Mouse (Mus musculus) lung, embryonic 15.5 days (tissue): ENCODE results near the gene Adamts3. TPM values are rescaled to one million over a fixed set of nuclear protein-coding genes. Genes with fewer than 3 reads are reported as not detected.

Experiments used
- ATAC-seq: fragments of 200-750 bp; cut with Nextera tagmentation; 2 replicates; pipeline ENCODE4 v1.8.0; 2017; ENCODE audit warnings: moderate number of reproducible peaks, borderline replicate concordance; ENCODE audit not compliant: low FRiP score, low TSS enrichment; ENCODE audit errors: extremely low read depth
- H3K27ac ChIP-seq: fragments of 300-500 bp; sonication (generic); 2 replicates; pipeline ENCODE4 v1.5.1; 2015; ENCODE audit warnings: moderate library complexity, mild to moderate bottlenecking, inconsistent platforms
- H3K27me3 ChIP-seq: fragments of 300-500 bp; sonication (generic); 2 replicates; pipeline ENCODE4 v1.6.1; 2015; ENCODE audit warnings: inconsistent platforms
- H3K36me3 ChIP-seq: fragments of 300-500 bp; sonication (generic); 2 replicates; pipeline ENCODE4 v1.6.1; 2015; ENCODE audit warnings: inconsistent platforms
- H3K4me1 ChIP-seq: fragments of 300-500 bp; sonication (generic); 2 replicates; pipeline ENCODE4 v1.6.1; 2015; ENCODE audit warnings: inconsistent platforms
- H3K4me2 ChIP-seq: fragments of 300-500 bp; sonication (generic); 2 replicates; pipeline ENCODE4 v1.6.1; 2015; ENCODE audit warnings: inconsistent platforms, mild to moderate bottlenecking, moderate library complexity
- H3K4me3 ChIP-seq: fragments of 300-500 bp; sonication (generic); 2 replicates; pipeline ENCODE4 v1.5.1; 2015; ENCODE audit warnings: mild to moderate bottlenecking, inconsistent platforms
- H3K9ac ChIP-seq: fragments of 300-500 bp; sonication (generic); 2 replicates; pipeline ENCODE4 v1.6.1; 2015; ENCODE audit warnings: inconsistent platforms
- H3K9me3 ChIP-seq: fragments of 300-500 bp; sonication (generic); 2 replicates; pipeline ENCODE4 v1.6.1; 2016; ENCODE audit warnings: inconsistent platforms
- WGBS: fragments of 180-500 bp; shearing (Covaris S2); methylation state at CpG from one replicate; pipeline ENCODE4 v1.1.7; 2015; 5-methylcytosine and 5-hydroxymethylcytosine counted together
- polyA plus RNA-seq: library from polyadenylated mRNA; unstranded; fragments of >200 nt; fragmentation: Nextera tagmentation; extraction: Ambion mirVana; gene quantifications from 2 replicates; pipeline ENCODE4 v1.2.1, GENCODE M21; 2015

Adamts3 gene
- polyA plus RNA-seq, 1 experiment from 2014 or later: 3.8 TPM

DNA sequence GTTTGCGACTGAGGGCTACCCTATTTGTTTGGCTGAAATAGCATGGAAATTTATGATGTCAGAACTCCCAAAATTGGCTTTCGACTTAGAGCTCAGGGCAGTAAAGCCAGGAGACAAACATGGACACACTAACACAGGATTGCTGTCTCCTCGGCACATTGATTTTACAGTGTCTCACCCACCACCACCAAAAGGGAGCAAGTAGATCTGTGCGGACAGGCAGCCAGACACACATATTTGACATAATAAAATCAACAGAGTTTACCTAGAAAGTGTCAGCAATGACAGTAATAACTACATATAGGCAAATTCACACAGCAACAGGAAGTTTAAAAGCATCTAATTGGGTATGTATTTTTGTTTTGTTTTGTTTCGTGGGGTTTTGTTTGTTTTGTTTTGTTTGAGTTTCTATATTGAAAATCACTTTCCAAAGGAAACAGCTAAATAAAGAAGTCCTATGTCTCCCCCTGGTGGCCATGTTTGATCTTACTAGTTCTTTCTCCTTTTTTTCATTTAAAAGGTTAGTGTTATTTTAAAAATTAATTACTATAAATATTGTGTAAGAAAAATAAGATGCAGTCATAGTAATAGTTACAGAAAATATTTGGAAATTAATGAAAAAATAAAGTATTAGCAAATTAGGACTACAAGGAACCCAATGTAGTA, 203.1 kb downstream of the Adamts3 start:
- H3K4me2 ChIP-seq: no peak overlapping the region
- H3K4me1 ChIP-seq: no peaks in the 10 kb centered on the region
- ATAC-seq: no peak
- WGBS: 56% methylated on average over 5 of the region's 5 CpGs
- no peak overlapping the region for H3K27ac ChIP-seq
- no peaks in the 10 kb centered on the region for H3K27me3 ChIP-seq
- no peak overlapping the region for H3K4me3 ChIP-seq
- H3K9ac ChIP-seq: no peak overlapping the region
- no peaks in the 10 kb centered on the region for H3K9me3 ChIP-seq
- H3K36me3 ChIP-seq: no peaks in the 10 kb centered on the region

DNA sequence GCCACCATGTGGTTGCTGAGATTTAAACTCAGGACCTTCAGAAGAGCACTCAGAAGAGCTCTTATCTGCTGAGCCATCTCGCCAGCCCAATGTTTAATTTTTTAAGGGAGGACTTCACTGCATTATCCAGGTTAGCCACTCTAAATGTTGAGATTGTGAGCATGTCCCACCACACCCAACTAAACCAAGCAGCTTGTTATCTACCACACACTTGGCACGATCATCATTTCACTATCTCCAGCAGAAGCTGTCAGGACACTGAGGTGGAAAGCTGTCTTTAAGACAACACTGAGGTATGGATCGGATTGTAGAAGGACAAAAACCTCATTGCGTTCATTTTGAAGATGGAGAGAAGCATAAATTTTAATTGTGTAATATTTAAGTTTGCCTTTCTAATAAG, 205.0 kb downstream of the Adamts3 start:
- no peaks in the 10 kb centered on the region for H3K36me3 ChIP-seq
- H3K27ac ChIP-seq: no peak overlapping the region
- WGBS: 72% methylated on average over 4 of the region's 4 CpGs
- H3K4me2 ChIP-seq: no peak overlapping the region
- H3K4me3 ChIP-seq: no peak overlapping the region
- no peaks in the 10 kb centered on the region for H3K9me3 ChIP-seq
- no peaks in the 10 kb centered on the region for H3K27me3 ChIP-seq
- H3K9ac ChIP-seq: no peak overlapping the region
- no peak for ATAC-seq
- H3K4me1 ChIP-seq: 0 out of 2 replicates have a peak, but pooled peaks cover 4% of the 10 kb centered on the region

GRCm38 (mm10) chr5:89674066-89674848, 208.9 kb downstream of the Adamts3 start:
- H3K4me2 ChIP-seq: no peak overlapping the region
- no peaks in the 10 kb centered on the region for H3K9me3 ChIP-seq
- H3K27ac ChIP-seq: no peak overlapping the region
- no peak overlapping the region for H3K9ac ChIP-seq
- no peak overlapping the region for H3K4me3 ChIP-seq
- H3K4me1 ChIP-seq: 0 out of 2 replicates have a peak, but pooled peaks cover 9% of the 10 kb centered on the region
- no peak for ATAC-seq
- no peaks in the 10 kb centered on the region for H3K27me3 ChIP-seq
- no peaks in the 10 kb centered on the region for H3K36me3 ChIP-seq
- 73% methylated on average over 9 of the region's 9 CpGs for WGBS

DNA sequence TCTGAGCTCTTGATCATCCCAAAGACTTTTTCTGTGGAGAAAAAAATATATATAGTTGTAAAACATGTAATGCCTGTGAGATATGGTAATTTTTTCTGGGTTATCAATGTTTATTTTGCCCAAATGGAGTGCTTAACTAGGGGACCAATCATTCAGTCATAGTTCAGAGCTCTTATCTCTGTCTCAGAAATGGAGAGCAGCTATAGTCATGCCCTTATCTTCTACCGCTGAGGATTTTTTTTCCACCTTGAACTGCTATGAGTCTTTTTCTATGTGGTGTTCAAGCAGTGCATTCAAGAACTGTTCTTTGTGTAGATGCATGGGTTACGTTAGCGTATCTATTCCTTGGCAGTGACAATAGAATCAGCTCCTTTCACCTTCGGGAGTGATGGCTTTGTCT, 210.2 kb downstream of the Adamts3 start:
- no peak overlapping the region for H3K9ac ChIP-seq
- H3K4me2 ChIP-seq: no peak overlapping the region
- H3K4me3 ChIP-seq: no peak overlapping the region
- no peaks in the 10 kb centered on the region for H3K9me3 ChIP-seq
- H3K36me3 ChIP-seq: no peaks in the 10 kb centered on the region
- 45% methylated on average over 4 of the region's 4 CpGs for WGBS
- no peak overlapping the region for H3K27ac ChIP-seq
- no peak for ATAC-seq
- H3K4me1 ChIP-seq: 0 out of 2 replicates have a peak, but pooled peaks cover 9% of the 10 kb centered on the region
- no peaks in the 10 kb centered on the region for H3K27me3 ChIP-seq

DNA sequence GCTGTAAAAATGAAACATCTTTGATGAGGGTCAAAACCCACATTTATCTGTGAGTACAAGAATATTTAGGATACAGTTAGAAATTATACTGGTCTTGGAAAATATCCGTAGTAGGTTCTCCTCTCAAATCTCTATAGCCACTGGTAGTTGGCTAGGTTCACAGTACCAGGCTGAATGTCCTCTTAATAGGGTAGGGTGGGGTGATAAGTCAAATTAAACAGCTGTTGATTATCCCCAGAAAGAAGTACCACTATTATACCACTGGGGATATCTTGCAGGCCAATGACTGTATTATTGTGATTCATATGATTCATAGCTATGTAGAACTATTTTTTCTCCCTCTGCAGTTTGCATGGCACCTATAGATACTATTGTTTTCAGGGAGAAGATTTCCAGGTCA, 228.8 kb downstream of the Adamts3 start:
- Histone ChIP-seq H3K4me3 (no peak overlapping the region), H3K36me3 (no peaks in the 10 kb centered on the region), H3K4me1 (no peaks in the 10 kb centered on the region), H3K9ac (no peak overlapping the region), H3K4me2 (no peak overlapping the region), H3K9me3 (no peaks in the 10 kb centered on the region), H3K27ac (peak overlapping the region; percentile 41), H3K27me3 (no peaks in the 10 kb centered on the region)
- 65% methylated on average over 1 of the region's 1 CpGs for WGBS
- ATAC-seq: no peak

DNA sequence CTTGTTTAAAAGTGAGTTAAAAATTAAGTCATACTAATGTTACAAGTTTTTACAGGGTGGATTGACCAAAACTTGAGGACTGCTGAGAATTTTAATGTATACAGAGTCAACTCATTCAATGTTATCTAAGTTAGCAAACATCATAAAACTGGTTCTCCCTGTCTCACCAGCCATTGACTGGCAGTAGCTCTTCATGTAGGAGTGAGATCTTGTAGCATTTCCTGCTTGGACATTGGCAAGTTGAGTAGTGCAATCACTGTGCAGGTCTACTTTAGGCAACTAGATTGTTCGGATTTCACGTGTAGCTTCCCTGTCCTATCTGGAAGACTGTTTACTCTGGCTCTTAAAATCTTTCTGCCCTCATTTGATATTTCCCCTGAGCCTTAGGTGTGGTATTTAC, 229.3 kb downstream of the Adamts3 start:
- Histone ChIP-seq H3K9me3 (no peaks in the 10 kb centered on the region), H3K4me1 (no peaks in the 10 kb centered on the region), H3K27me3 (no peaks in the 10 kb centered on the region), H3K9ac (no peak overlapping the region), H3K4me2 (no peak overlapping the region), H3K4me3 (no peak overlapping the region), H3K27ac (peak overlapping the region; percentile 41), H3K36me3 (no peaks in the 10 kb centered on the region)
- 44% methylated on average over 2 of the region's 2 CpGs for WGBS
- peak; percentile 59; the same call in 1 of the 2 replicates for ATAC-seq

DNA sequence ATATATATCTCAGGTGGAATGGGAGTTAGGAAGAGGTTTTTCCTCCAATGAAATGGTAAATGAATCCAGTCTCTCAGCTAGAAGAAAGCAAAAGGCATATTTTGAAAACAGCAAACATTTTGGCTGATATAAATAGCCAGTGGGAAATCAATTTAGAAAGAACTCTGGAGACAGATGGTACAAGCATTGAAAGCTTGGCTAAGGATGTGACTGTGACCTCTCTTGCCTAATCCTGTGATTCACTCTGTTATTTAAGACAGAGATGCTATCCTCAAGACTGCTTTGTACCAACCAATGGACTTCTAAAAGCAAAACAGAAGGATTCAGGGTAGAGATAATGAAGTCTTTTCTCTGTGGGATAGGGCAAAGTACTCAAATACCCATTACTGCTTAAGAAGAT, 236.2 kb downstream of the Adamts3 start:
- Histone ChIP-seq H3K9me3 (no peaks in the 10 kb centered on the region), H3K9ac (no peak overlapping the region), H3K27ac (no peak overlapping the region), H3K4me1 (no peaks in the 10 kb centered on the region), H3K36me3 (no peaks in the 10 kb centered on the region), H3K4me3 (no peak overlapping the region), H3K4me2 (no peak overlapping the region), H3K27me3 (no peaks in the 10 kb centered on the region)
- ATAC-seq: no peak

GRCm38 (mm10) chr5:89635434-89635833, 247.7 kb downstream of the Adamts3 start:
- no peak for ATAC-seq
- no peak overlapping the region for H3K4me3 ChIP-seq
- H3K27ac ChIP-seq: no peak overlapping the region
- no peaks in the 10 kb centered on the region for H3K4me1 ChIP-seq
- no peak overlapping the region for H3K9ac ChIP-seq
- H3K27me3 ChIP-seq: no peaks in the 10 kb centered on the region
- H3K9me3 ChIP-seq: no peaks in the 10 kb centered on the region
- H3K36me3 ChIP-seq: no peaks in the 10 kb centered on the region
- H3K4me2 ChIP-seq: no peak overlapping the region
- 76% methylated on average over 2 of the region's 2 CpGs for WGBS

DNA sequence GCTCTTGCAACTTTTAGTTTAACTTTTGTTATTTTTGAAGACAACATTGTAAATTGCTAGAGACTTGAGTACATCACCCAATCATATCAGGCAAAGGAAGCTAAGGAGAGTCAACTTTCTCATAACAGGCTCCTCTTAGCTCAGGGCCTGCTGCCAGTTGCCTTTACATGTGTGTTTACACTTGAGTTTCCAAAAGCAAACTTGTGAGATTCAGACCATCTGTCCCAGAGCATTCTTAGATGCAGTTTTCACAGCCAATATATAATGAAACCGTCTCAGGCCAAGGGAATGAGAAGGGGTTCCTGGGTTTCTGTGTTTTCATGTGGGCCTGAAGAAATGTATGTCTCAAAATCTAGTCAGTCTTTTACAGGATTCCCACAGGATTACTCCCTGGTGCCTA, 251.5 kb downstream of the Adamts3 start:
- Histone ChIP-seq H3K9me3 (no peaks in the 10 kb centered on the region), H3K4me3 (no peak overlapping the region), H3K27me3 (no peaks in the 10 kb centered on the region), H3K36me3 (no peaks in the 10 kb centered on the region), H3K9ac (no peak overlapping the region), H3K4me1 (no peaks in the 10 kb centered on the region), H3K4me2 (no peak overlapping the region), H3K27ac (no peak overlapping the region)
- 15% methylated on average over 1 of the region's 1 CpGs for WGBS
- peak; percentile 75; the same call in 1 of the 2 replicates for ATAC-seq
